Mouse (Mus musculus) urinary bladder, postnatal 10 days (tissue): ENCODE results near the gene Ilkap.
A peak's percentile ranks its signal among the peaks of the same experiment; 100 is the strongest.

Experiments used
- DNase-seq: peaks from one replicate; pipeline ENCODE4 v3.0.0; 2022; ENCODE audit warnings: low spot score

The Ilkap gene

DNA sequence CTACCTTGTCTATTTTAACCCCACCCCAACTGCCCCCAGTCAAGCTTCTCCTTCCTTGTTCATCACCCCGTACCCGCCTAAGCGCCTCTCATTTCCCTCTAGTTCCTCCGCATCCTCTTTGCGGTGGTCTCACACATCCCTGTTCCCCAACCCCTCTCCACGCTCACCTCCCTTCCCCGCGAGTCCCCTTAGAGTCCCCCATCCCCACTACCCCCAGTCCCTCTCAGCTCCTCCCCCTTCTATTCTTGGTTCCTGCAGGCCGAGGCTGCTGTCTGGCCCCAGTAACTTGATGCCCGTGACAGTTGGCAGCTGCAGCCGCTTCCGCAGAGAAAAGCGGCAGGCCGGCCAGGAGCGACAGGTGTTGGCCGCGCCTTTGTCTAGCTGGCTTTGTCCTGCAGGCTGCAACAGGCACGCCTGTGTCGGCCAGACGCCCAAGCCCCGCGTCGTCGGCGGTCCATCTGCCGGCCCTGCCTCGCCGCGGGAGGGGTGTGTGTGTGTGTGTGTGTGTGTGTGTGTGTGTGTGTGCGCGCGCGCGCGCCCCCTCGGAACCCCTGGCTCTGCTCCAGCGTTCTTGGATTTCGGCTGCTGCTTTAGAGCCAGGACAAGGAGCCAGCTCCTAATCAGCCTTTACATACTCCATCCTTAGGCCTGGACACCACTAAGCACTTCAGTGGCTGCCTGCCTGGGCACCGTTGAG is 15.4 kb upstream of the Ilkap start, which contains the start of gene Hes6:
Gene Hes6 (minus strand): TSS at position 141 of the 697 bp plus-strand sequence.
- no peak for DNase-seq

DNA sequence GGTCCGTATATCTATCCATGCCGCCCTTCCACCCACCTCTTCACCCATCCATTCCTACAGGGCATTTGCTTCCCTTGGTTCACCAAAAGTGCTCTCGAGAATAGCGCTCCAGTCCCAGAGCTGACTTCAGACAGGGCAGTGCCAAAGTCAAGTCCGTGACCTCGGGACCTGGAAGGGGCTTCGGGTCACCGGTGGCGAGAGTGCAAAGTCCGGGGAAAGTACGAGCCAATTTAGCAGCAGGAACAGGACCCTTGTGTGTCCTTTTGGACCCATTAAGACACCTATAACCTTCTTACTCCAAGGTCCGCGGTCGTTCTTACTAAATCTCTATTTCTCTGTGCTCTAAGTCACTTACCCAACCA is 14.9 kb upstream of the Ilkap start:
- no peak for DNase-seq

DNA sequence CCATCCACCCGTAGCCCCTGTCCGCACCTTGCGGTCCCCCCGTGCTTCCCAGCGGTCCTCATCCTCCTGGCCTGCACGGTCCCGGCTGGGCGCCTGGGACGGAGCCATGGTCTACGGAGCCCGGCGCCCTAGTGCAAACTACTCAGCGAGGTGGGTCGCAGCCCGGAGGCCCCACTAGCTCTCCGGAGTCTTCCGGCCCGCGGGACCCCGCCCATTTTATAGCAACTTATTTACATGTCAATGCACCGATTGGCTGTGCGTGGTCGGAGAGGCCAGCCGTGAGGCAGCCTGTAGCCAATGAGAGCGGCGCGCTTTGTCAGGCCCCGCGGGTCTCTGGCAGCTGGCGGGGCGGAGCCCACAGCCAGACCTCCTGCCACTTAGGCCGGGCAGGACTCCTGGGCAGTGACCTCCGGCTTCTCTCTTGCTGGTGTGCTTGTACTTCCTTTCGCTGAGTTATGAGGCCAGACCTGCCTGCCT is 14.5 kb upstream of the Ilkap start:
- peak; percentile 69 for DNase-seq

GRCm38 (mm10) chr1:91412286-91413029 is 13.8 kb upstream of the Ilkap start:
- DNase-seq, result no peak

DNA sequence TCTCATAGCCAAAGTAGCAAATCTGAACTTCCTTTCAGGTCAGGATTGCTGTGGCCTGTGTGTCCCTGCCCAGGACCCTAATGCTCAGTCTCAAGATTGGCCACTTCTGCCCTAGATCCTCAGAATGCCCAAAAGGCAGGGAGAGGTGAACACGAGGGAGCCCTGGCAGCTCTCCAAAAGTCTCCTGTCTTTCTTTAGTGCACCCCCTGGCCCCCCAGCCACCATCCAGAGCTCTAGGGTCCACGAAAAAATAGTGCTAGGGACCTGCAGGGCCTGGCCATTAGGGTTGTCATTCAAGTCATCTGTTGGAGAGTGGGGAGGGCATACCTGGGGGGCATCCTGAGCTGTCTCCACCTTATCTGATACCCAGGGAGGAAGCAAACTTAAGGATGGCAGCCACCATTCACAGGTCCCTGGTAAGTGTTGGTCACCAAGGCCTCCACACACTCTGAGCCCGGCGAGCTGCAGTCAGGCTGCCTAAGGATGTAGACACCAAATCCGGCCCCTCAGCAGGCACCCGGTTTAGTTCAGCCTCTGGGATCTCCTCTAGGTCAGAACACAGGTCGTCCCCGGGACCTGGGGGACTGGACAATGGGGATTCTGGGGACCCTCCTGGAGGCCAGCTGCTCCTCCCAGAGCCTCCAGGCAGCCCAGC is 13.1 kb upstream of the Ilkap start:
- no peak for DNase-seq

GRCm38 (mm10) chr1:91407819-91408218 is 9.2 kb upstream of the Ilkap start:
- DNase-seq, result no peak

DNA sequence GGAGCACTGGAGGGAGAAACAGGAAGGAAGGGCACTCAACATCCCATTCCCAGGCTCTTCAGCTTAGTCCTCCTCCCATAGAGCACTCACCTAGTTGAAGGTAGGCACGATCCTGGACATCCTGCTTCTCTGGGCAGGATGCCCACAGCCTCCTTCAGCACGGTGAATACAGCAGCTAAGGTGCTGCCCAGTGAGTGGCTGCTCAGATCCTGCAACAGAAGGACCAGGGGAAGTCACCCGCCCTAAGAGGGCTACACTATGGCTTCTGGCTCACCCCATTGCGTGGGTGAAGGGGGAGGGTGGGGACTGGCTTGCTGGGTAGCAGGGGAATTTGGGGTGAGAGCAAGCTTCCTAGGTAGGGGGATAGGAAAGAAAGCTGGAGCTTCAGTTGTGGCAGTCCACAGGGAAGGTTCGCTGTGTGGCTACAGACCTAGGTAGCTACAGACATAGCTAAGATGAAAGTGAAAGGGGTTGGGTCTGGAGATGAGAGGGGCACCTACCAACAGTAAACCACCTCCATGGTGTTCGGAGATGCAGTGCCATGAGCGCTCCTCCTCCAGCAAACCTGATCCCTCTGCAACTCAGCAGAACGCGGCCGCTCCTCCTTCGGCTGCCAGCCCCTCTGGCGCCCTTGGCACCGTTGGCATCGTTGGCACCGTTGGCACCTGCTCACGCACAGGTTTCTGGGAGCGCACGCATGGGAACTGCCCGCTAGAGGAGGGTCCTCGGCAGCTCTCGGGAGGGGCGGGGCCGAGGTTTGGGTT is 7.0 kb upstream of the Ilkap start:
- no peak for DNase-seq

DNA sequence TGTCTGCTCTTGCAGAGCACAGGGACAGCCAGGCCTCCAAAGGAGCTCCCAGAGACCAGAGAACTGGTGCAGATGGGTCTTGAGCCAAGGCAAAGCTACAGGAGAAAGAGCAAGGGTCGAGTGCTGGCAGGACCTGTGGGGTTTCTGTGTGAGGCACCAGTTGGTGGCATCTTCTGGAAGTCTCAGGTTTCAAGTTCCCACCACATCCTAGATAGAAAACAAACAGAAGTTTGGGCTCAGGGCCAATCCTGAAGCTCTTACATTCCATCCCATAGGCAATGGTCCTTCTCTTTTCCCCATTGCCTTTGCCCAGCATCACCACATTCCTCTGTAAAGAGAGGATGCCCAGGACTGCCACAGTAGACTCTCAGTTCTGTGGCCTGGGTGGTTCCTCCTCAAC is 6.4 kb upstream of the Ilkap start:
- DNase-seq, result no peak

- no peak for DNase-seq
Measured at GRCm38 (mm10) chr1:91397927-91398259, 722 bp downstream of the Ilkap start.

GRCm38 (mm10) chr1:91390369-91390768 is 8.2 kb downstream of the Ilkap start:
- no peak for DNase-seq

- no peak for DNase-seq
Measured at GRCm38 (mm10) chr1:91381091-91381471, 17.5 kb downstream of the Ilkap start.

- no peak for DNase-seq
Measured at GRCm38 (mm10) chr1:91380453-91381090, 18.0 kb downstream of the Ilkap start.

GRCm38 (mm10) chr1:91373414-91373835 is 25.2 kb downstream of the Ilkap start:
- DNase-seq, result no peak

DNA sequence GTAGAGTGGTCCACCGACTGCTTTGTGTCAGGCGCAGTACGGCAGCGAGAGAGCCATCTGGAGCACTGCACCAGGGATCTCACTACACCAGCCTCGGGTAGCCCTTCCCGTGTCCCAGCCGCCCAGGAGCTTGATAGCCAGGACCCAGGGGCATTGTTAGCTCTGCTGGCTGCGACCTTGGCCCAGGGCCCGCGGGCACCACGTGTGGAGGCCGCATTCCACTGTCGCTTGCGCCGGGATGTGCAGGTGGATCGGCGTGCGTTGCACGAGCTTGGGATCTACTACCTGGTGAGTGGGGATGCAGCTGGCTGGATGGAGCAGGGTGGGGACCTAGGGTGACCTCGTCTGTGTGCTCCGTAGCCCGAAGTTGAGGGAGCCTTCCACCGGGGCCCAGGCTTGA is 28.6 kb downstream of the Ilkap start:
- no peak for DNase-seq

- DNase-seq, result no peak
Measured at GRCm38 (mm10) chr1:91369408-91369807, 29.2 kb downstream of the Ilkap start.

DNA sequence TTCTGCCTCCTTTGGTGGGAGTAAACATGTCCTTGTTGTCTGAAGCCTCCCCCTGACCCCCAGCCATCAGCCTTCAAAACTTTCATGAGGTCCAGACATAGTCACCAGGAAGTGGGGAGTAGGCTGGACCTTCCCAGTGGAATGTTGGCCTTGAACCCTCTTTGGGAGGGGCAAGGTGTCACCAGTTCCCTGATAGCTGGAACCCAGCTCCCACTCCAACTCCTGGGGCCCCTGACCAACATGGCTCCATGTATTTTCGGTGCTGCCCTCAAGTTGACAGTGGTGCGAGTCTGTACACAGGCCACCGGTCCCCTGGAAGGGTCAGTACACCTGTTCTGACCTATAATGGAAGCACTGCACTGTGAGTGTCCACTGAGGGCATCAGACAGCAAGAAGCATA is 31.3 kb downstream of the Ilkap start:
- DNase-seq, result no peak

DNA sequence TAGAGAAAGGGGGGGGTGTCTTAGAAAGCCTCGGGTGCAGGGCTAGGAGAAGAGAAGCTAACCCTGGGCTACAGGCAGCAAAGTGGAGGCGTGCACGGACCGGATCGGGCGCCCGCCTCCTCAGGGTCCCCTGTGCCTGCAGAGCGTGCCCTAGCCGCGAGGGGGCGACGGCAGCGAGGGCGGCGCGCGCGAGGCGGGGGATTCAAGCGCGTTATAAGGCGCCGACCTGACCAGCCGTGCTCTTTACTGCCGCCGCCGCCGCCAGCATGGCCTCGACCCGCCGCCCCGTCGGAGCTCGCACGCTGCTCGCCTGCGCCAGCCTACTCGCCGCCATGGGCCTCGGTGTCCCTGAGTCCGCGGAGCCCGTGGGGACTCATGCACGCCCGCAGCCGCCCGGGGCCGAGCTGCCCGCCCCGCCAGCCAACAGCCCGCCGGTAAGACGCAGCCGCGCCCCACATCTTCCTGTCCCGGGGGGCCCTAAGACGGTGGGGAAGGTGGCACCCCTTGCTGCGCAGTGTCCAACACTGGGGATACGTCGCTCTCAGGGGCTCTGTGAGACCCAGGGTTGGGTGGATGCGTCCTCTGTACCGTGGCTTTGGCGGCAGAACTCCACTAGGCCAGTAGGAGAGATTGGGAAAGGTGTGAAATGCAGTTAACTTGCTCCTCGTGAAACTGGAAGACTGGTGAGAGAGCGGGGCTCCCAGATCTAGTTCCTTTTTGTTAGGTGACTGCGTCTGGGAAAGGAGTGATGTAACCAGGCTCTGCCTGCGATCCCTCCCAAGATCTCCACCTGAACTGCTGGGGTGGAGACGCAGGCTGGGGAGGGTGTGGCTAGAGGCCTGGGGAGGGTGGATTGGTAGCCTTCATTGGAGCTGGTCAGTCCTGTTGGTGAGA is 32.2 kb downstream of the Ilkap start, which contains the start of gene Erfe:
Gene Erfe (plus strand): TSS at position 216 of the 894 bp plus-strand sequence.
- no peak for DNase-seq

GRCm38 (mm10) chr1:91365816-91366214 is 32.8 kb downstream of the Ilkap start:
- DNase-seq, result no peak

- no peak for DNase-seq
Measured at GRCm38 (mm10) chr1:91364822-91365644, 33.6 kb downstream of the Ilkap start.

GRCm38 (mm10) chr1:91362113-91362512 is 36.5 kb downstream of the Ilkap start:
- DNase-seq, result no peak
